Mouse (Mus musculus) intestine, embryonic 16.5 days (tissue): ENCODE data around the gene Pamr1. TPM values are rescaled to one million over a fixed set of nuclear protein-coding genes. Genes with fewer than 3 reads are reported as not detected.

ENCODE experiments used
- ATAC-seq: fragments of 200-750 bp; cut with Nextera tagmentation; 2 replicates; pipeline ENCODE4 v1.8.0; 2017; ENCODE audit warnings: moderate TSS enrichment, moderate library complexity
- H3K27ac ChIP-seq: fragments of 300-500 bp; sonication (generic); 2 replicates; pipeline ENCODE4 v1.5.1; 2014; ENCODE audit warnings: mild to moderate bottlenecking, low read length
- H3K27me3 ChIP-seq: fragments of 300-500 bp; sonication (generic); replicated peaks from 2 replicates; pipeline ENCODE4 v1.6.1; 2014; ENCODE audit warnings: low read length, control low read depth, mixed read lengths; ENCODE audit not compliant: control insufficient read depth, insufficient read depth
- H3K36me3 ChIP-seq: fragments of 300-500 bp; sonication (generic); 2 replicates; pipeline ENCODE4 v1.6.1; 2014; ENCODE audit warnings: low read length, control low read depth; ENCODE audit not compliant: control insufficient read depth, insufficient read depth
- H3K4me1 ChIP-seq: fragments of 300-500 bp; sonication (generic); 2 replicates; pipeline ENCODE4 v1.6.1; 2014; ENCODE audit warnings: low read length, control low read depth, mixed read lengths; ENCODE audit not compliant: control insufficient read depth, insufficient read depth
- H3K4me2 ChIP-seq: fragments of 300-500 bp; sonication (generic); 2 replicates; pipeline ENCODE4 v1.6.1; 2014; ENCODE audit warnings: low read depth, low read length, control low read depth
- H3K4me3 ChIP-seq: fragments of 300-500 bp; sonication (generic); 2 replicates; pipeline ENCODE4 v1.5.1; 2014; ENCODE audit warnings: mild to moderate bottlenecking, low read length
- H3K9ac ChIP-seq: fragments of 300-500 bp; sonication (generic); 2 replicates; pipeline ENCODE4 v1.6.1; 2014; ENCODE audit warnings: low read depth, low read length
- H3K9me3 ChIP-seq: fragments of 300-500 bp; sonication (generic); 2 replicates; pipeline ENCODE4 v1.6.1; 2016; ENCODE audit warnings: low read length, control low read depth; ENCODE audit not compliant: control insufficient read depth
- WGBS: fragments of 180-500 bp; shearing (Covaris S2); extraction: QIAGEN DNeasy Blood & Tissue Kit; methylation state at CpG from one replicate; pipeline ENCODE4 v1.1.7; 2014; 5-methylcytosine and 5-hydroxymethylcytosine counted together
- polyA plus RNA-seq: library from polyadenylated mRNA; unstranded; fragments of >200 nt; fragmentation: Nextera tagmentation; extraction: Ambion mirVana; gene quantifications from 2 replicates; pipeline ENCODE4 v1.2.1, GENCODE M21; 2015

Gene Pamr1
- polyA plus RNA-seq, 1 experiment from 2014 or later = 39.4 TPM

- no peaks in the 10 kb centered on the region for H3K9me3 ChIP-seq
- ATAC-seq = no peak
- no peak overlapping the region for H3K27ac ChIP-seq
These were observed 118.2 kb downstream of the Pamr1 start for GRCm38 (mm10) chr2:102667981-102668380.

GRCm38 (mm10) chr2:102669580-102669979, 119.8 kb downstream of the Pamr1 start:
- Histone ChIP-seq H3K4me2 (no peak overlapping the region), H3K9me3 (no peaks in the 10 kb centered on the region), H3K27ac (no peak overlapping the region), H3K9ac (no peak overlapping the region), H3K36me3 (no peaks in the 10 kb centered on the region), H3K4me3 (no peak overlapping the region), H3K4me1 (no peaks in the 10 kb centered on the region), H3K27me3 (no peaks in the 10 kb centered on the region)
- no peak for ATAC-seq
- WGBS = 10% methylated on average over 6 of the region's 6 CpGs

More at GRCm38 (mm10) chr2:102667981-102668380, 118.2 kb downstream of the Pamr1 start:
- Histone ChIP-seq H3K4me3 (no peak overlapping the region), H3K4me2 (no peak overlapping the region), H3K27me3 (no peaks in the 10 kb centered on the region), H3K4me1 (0 out of 2 replicates have a peak, but pooled peaks cover 3% of the 10 kb centered on the region), H3K9ac (no peak overlapping the region), H3K36me3 (no peaks in the 10 kb centered on the region)
- 74% methylated on average over 6 of the region's 6 CpGs for WGBS

GRCm38 (mm10) chr2:102674582-102674981, 124.8 kb downstream of the Pamr1 start:
- Histone ChIP-seq H3K9me3 (no peaks in the 10 kb centered on the region), H3K36me3 (no peaks in the 10 kb centered on the region), H3K27ac (no peak overlapping the region), H3K27me3 (no peaks in the 10 kb centered on the region), H3K4me3 (no peak overlapping the region), H3K4me2 (no peak overlapping the region), H3K4me1 (no peaks in the 10 kb centered on the region), H3K9ac (no peak overlapping the region)
- 45% methylated on average over 2 of the region's 2 CpGs for WGBS
- ATAC-seq = no peak

DNA sequence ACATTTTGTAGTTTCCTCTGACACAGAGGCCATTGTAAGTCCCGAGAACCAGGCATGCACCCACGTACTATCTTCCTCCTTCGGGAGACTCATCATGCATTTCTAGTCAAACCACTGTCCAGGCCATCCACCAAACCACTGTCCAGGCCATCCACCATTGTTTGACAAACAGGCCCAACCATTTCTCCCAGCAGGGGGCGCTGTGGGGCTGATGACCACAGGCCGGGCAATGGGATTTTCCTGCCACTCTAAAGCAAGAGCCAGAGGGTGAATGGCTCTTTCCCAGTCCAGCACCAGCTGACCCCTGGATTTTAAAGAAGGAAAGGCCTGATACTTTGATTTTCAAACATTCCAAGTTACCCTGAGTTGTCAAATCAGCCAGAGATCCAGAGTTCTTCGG, 125.5 kb downstream of the Pamr1 start:
- 74% methylated on average over 6 of the region's 6 CpGs for WGBS
- Histone ChIP-seq H3K9me3 (no peaks in the 10 kb centered on the region), H3K27ac (no peak overlapping the region), H3K4me2 (no peak overlapping the region), H3K4me3 (no peak overlapping the region), H3K4me1 (no peaks in the 10 kb centered on the region), H3K27me3 (no peaks in the 10 kb centered on the region), H3K36me3 (no peaks in the 10 kb centered on the region), H3K9ac (no peak overlapping the region)
- ATAC-seq = no peak

- H3K4me3 ChIP-seq = no peak overlapping the region
- H3K27ac ChIP-seq = no peak overlapping the region
- WGBS = 79% methylated on average over 9 of the region's 9 CpGs
- no peak for ATAC-seq
- no peaks in the 10 kb centered on the region for H3K9me3 ChIP-seq
- H3K27me3 ChIP-seq = no peaks in the 10 kb centered on the region
- no peaks in the 10 kb centered on the region for H3K4me1 ChIP-seq
- no peaks in the 10 kb centered on the region for H3K36me3 ChIP-seq
- H3K4me2 ChIP-seq = no peak overlapping the region
- H3K9ac ChIP-seq = no peak overlapping the region
These were observed 127.0 kb downstream of the Pamr1 start for GRCm38 (mm10) chr2:102676716-102677312.

DNA sequence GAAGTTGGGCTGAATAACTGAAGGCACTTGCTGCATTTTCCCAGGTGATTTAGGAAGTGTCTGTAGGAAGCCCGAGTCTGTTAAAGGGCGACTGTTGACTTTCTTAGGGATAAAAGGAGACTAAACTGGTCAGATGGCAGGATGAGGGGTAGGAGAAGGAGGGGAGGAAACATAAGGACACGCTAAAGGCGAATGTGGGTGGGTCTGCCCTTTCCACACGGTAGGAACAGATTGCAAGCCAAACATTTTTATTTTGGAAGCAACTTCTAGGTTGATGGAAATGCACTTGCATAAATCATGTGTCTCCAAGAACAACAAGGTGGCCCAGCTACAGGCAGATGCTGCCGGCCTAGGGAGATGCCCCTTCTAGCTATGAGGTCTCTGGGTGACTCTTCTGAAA, 127.6 kb downstream of the Pamr1 start:
- H3K27ac ChIP-seq = no peak overlapping the region
- H3K27me3 ChIP-seq = no peaks in the 10 kb centered on the region
- H3K9ac ChIP-seq = no peak overlapping the region
- H3K4me2 ChIP-seq = no peak overlapping the region
- H3K4me3 ChIP-seq = no peak overlapping the region
- no peak for ATAC-seq
- no peaks in the 10 kb centered on the region for H3K4me1 ChIP-seq
- no peaks in the 10 kb centered on the region for H3K36me3 ChIP-seq
- no peaks in the 10 kb centered on the region for H3K9me3 ChIP-seq
- 66% methylated on average over 6 of the region's 6 CpGs for WGBS

- ATAC-seq = no peak
- WGBS = 60% methylated on average over 7 of the region's 7 CpGs
These were observed 131.5 kb downstream of the Pamr1 start for GRCm38 (mm10) chr2:102681351-102681750.

DNA sequence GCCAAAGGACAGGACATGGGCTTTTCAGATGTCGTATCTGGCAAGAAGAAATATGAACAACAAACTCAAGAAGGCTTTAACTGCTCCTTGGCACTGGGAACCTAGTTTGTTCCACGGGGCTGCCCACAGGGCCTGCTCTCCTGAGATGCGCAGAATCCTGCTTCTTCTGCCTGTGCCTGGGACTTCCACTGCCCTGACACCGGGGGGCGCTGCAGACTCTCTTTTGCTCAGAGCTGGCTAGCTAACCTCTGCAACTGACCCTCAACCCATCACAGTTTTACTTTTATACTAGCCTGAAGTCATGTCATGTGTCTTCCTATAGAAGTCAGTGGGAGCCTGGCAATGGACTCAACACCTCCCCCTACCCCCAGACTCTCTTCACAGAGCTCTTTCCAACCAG, 132.4 kb downstream of the Pamr1 start:
- 45% methylated on average over 5 of the region's 5 CpGs for WGBS
- Histone ChIP-seq H3K4me3 (no peak overlapping the region), H3K27me3 (no peaks in the 10 kb centered on the region), H3K4me1 (no peaks in the 10 kb centered on the region), H3K4me2 (no peak overlapping the region), H3K9ac (no peak overlapping the region), H3K27ac (no peak overlapping the region), H3K9me3 (no peaks in the 10 kb centered on the region), H3K36me3 (no peaks in the 10 kb centered on the region)
- no peak for ATAC-seq

More at GRCm38 (mm10) chr2:102681351-102681750, 131.5 kb downstream of the Pamr1 start:
- Histone ChIP-seq H3K36me3 (no peaks in the 10 kb centered on the region), H3K4me2 (no peak overlapping the region), H3K4me1 (no peaks in the 10 kb centered on the region), H3K27me3 (no peaks in the 10 kb centered on the region), H3K4me3 (no peak overlapping the region), H3K9me3 (no peaks in the 10 kb centered on the region), H3K27ac (no peak overlapping the region), H3K9ac (no peak overlapping the region)

- peak; percentile 38; the same call in 1 of the 2 replicates for ATAC-seq
- WGBS = 79% methylated on average over 7 of the region's 7 CpGs
- Histone ChIP-seq H3K4me2 (no peak overlapping the region), H3K9me3 (no peaks in the 10 kb centered on the region), H3K27me3 (no peaks in the 10 kb centered on the region), H3K4me1 (no peaks in the 10 kb centered on the region), H3K4me3 (no peak overlapping the region), H3K9ac (no peak overlapping the region), H3K27ac (no peak overlapping the region), H3K36me3 (no peaks in the 10 kb centered on the region)
These were observed 135.7 kb downstream of the Pamr1 start for GRCm38 (mm10) chr2:102685371-102686107.
